Mouse (Mus musculus): ENCODE data around the gene Nwd2.

GRCm38 (mm10) chr5:63847080-63847479 is 198.2 kb downstream of the Nwd2 start:
- TF ChIP-seq CTCF (IDR thresholded peaks at IDR 0.05; ENCODE audit: borderline replicate concordance, extremely low read depth, insufficient read depth, insufficient read length), result no peak
- no peak for TF ChIP-seq POLR2A (IDR thresholded peaks at IDR 0.05; ENCODE audit: borderline replicate concordance, extremely low read depth, insufficient read depth, insufficient read length, poor library complexity, severe bottlenecking)

Data from brain, embryonic 14.5 days (tissue).